ENCODE assay signal across 9 mouse cellular contexts in genomic region chr16:18211417-18212171, GRCm38 (mm10). TPM values are rescaled to one million over a fixed set of nuclear protein-coding genes. Genes with fewer than 3 reads are reported as not detected.
DNase-seq lines count a peak whose midpoint lies in the region; ATAC-seq and TF ChIP-seq lines count a peak whose summit lies in the region.
"Had no signal": no experiment of that assay in that cellular context is flagged by ENCODE, and none has a peak within 500 bp of the region (broad histone marks: within the 10 kb centered on the region; RNA-seq: fewer than 3 reads in every experiment).

No protein-coding gene starts in this region.

- peak; percentile 93 for TF ChIP-seq CTCF in bone marrow, adult 2 months (IDR thresholded peaks at IDR 0.05; ENCODE audit: control insufficient read depth, insufficient read depth, low read length)
- TF ChIP-seq CTCF in heart, postnatal 0 days (IDR thresholded peaks at IDR 0.05; ENCODE audit: low read depth): peak; percentile 99
- peak; percentile 97 for TF ChIP-seq CTCF in lung, adult 2 months (IDR thresholded peaks at IDR 0.05; ENCODE audit: insufficient read depth, low read length)

- no peaks in the 10 kb centered on the region for H3K27me3 ChIP-seq in embryonic facial prominence, embryonic 14.5 days (replicated peaks; ENCODE audit: control insufficient read depth, insufficient read depth, low read length)
- H3K27me3 ChIP-seq in heart, postnatal 0 days (ENCODE audit: control insufficient read depth, insufficient read depth, low read length): no peaks in the 10 kb centered on the region

- no peaks in the 10 kb centered on the region for H3K4me1 ChIP-seq in bone marrow, adult 2 months (ENCODE audit: control insufficient read depth, insufficient read depth, low read length)
- no peaks in the 10 kb centered on the region for H3K4me1 ChIP-seq in embryonic facial prominence, embryonic 14.5 days (ENCODE audit: control insufficient read depth, insufficient read depth, low read length)
- H3K4me1 ChIP-seq in heart, postnatal 0 days (ENCODE audit: control insufficient read depth, insufficient read depth): peaks cover 13% of the 10 kb centered on the region
- no peaks in the 10 kb centered on the region for H3K4me1 ChIP-seq in lung, adult 2 months (ENCODE audit: control insufficient read depth, insufficient read depth, low read length)

- H3K27ac ChIP-seq in bone marrow, adult 2 months (ENCODE audit: control insufficient read depth, insufficient read depth, low read depth, low read length, poor library complexity): no peak overlapping the region
- no peak overlapping the region for H3K27ac ChIP-seq in embryonic facial prominence, embryonic 14.5 days (replicated peaks; ENCODE audit: low read depth, low read length)
- H3K27ac ChIP-seq in heart, postnatal 0 days (ENCODE audit: low read depth): no peak overlapping the region

- DNase-seq in CD8-positive naive resting alpha-beta T cell, adult 2 months (ENCODE audit: low read depth in 2 of 2, low spot score in 2 of 2): peak; percentile 68 to 77
- peak; percentile 83 for DNase-seq in embryonic facial prominence, embryonic 14.5 days (ENCODE audit: low spot score)
- peak; percentile 71 for DNase-seq in heart, postnatal 0 days (ENCODE audit: low spot score)
- peak; percentile 95 for DNase-seq in layer of hippocampus, adult 11-12 months (ENCODE audit: low spot score)
- DNase-seq in lung, adult 2 months: peak; percentile 82
- DNase-seq in ovary, adult 18-20 months (ENCODE audit: low spot score): peak; percentile 58
- peak; percentile 57 to 60 for DNase-seq in thymus, adult 18-20 months

- H3K4me3 ChIP-seq in bone marrow, adult 2 months (replicated peaks; ENCODE audit: control insufficient read depth, low read depth, low read length): no peak overlapping the region
- no peak overlapping the region for H3K4me3 ChIP-seq in embryonic facial prominence, embryonic 14.5 days (ENCODE audit: low read depth, low read length)
- no peak overlapping the region for H3K4me3 ChIP-seq in heart, postnatal 0 days (ENCODE audit: low read depth, low read length)
- H3K4me3 ChIP-seq in lung, adult 2 months (replicated peaks; ENCODE audit: extremely low read depth, low read depth, low read length): no peak overlapping the region

- no peak for TF ChIP-seq POLR2A in bone marrow, adult 2 months (IDR thresholded peaks at IDR 0.05; ENCODE audit: borderline replicate concordance, control insufficient read depth, low read depth, low read length)
- no peak for TF ChIP-seq POLR2A in lung, adult 2 months (IDR thresholded peaks at IDR 0.05; ENCODE audit: borderline replicate concordance, extremely low read depth, low read depth, low read length)

- no peak for TF ChIP-seq EP300 in heart, postnatal 0 days (IDR thresholded peaks at IDR 0.05; ENCODE audit: low read depth)

- 0 out of 2 replicates have a peak, but pooled peaks have one; percentile 8 for ATAC-seq in embryonic facial prominence, embryonic 14.5 days (ENCODE audit: low read depth)
- 0 out of 2 replicates have a peak, but pooled peaks have one; percentile 18 for ATAC-seq in heart, postnatal 0 days (ENCODE audit: insufficient read depth, low read depth)

- WGBS in bone marrow, adult 2 months: 36% methylated on average over 10 of the region's 10 CpGs
- 49% methylated on average over 10 of the region's 10 CpGs for WGBS in embryonic facial prominence, embryonic 14.5 days
- whole genome bisulfite sequencing in heart, postnatal 0 days: 43% methylated on average over 10 of the region's 10 CpGs
- 45% methylated on average over 10 of the region's 10 CpGs for WGBS in lung, adult 2 months

- H3K4me2 ChIP-seq in embryonic facial prominence, embryonic 14.5 days (ENCODE audit: low read depth, low read length): no peak overlapping the region
- H3K4me2 ChIP-seq in heart, postnatal 0 days (ENCODE audit: low read depth, low read length): no peak overlapping the region

- H3K9me3 ChIP-seq in embryonic facial prominence, embryonic 14.5 days (ENCODE audit: control insufficient read depth, low read length): no peaks in the 10 kb centered on the region
- H3K9me3 ChIP-seq in heart, postnatal 0 days (replicated peaks; ENCODE audit: control insufficient read depth, low read length): no peaks in the 10 kb centered on the region

- H3K36me3 ChIP-seq in embryonic facial prominence, embryonic 14.5 days (ENCODE audit: control insufficient read depth, insufficient read depth, low read length): no peaks in the 10 kb centered on the region
- no peaks in the 10 kb centered on the region for H3K36me3 ChIP-seq in heart, postnatal 0 days (replicated peaks; ENCODE audit: control insufficient read depth, insufficient read depth, low read length)

- H3K9ac ChIP-seq in embryonic facial prominence, embryonic 14.5 days (ENCODE audit: low read depth, low read length): no peak overlapping the region
- no peak overlapping the region for H3K9ac ChIP-seq in heart, postnatal 0 days (replicated peaks; ENCODE audit: low read depth, low read length)

RNA-seq across cellular contexts. Expression of gene Ccdc188, which starts 6.1 kb away (rescaled TPM):
- polyA plus RNA-seq in bone marrow, adult 2 months (2011; ENCODE audit: insufficient read depth, insufficient read length, low replicate concordance, missing spikeins): not detected in 2 replicates
- not detected in 2 replicates for polyA plus RNA-seq in embryonic facial prominence, embryonic 14.5 days (2014; fragmentation: Nextera tagmentation; extraction: Ambion mirVana)
- not detected in 2 replicates for total RNA-seq in heart, postnatal 0 days (2014; rRNA removed; ENCODE audit: low replicate concordance)
- polyA plus RNA-seq in heart, postnatal 0 days (2015; fragmentation: Nextera tagmentation; extraction: Ambion mirVana): not detected in 2 replicates
- not detected in 2 replicates for polyA plus RNA-seq in lung, adult 2 months (2012; rRNA removed)

RNA-seq across cellular contexts. Expression of gene Zdhhc8, which starts 23.3 kb away (rescaled TPM):
- polyA plus RNA-seq in bone marrow, adult 2 months (2011; ENCODE audit: insufficient read depth, insufficient read length, low replicate concordance, missing spikeins): 3.6 and 11.7 TPM in 2 replicates
- 23.6 and 25.4 TPM in 2 replicates for polyA plus RNA-seq in embryonic facial prominence, embryonic 14.5 days (2014; fragmentation: Nextera tagmentation; extraction: Ambion mirVana)
- total RNA-seq in heart, postnatal 0 days (2014; rRNA removed; ENCODE audit: low replicate concordance): 27.7 and 47.0 TPM in 2 replicates
- polyA plus RNA-seq in heart, postnatal 0 days (2015; fragmentation: Nextera tagmentation; extraction: Ambion mirVana): 15.4 and 16.4 TPM in 2 replicates
- 98.7 and 124 TPM in 2 replicates for polyA plus RNA-seq in lung, adult 2 months (2012; rRNA removed)

RNA-seq across cellular contexts. Expression of gene Trmt2a, which starts 36.9 kb away (rescaled TPM):
- polyA plus RNA-seq in bone marrow, adult 2 months (2011; ENCODE audit: insufficient read depth, insufficient read length, low replicate concordance, missing spikeins): 62.6 and 104 TPM in 2 replicates
- 79.1 and 83.5 TPM in 2 replicates for polyA plus RNA-seq in embryonic facial prominence, embryonic 14.5 days (2014; fragmentation: Nextera tagmentation; extraction: Ambion mirVana)
- total RNA-seq in heart, postnatal 0 days (2014; rRNA removed; ENCODE audit: low replicate concordance): 27.2 and 30.6 TPM in 2 replicates
- 31.6 and 33.9 TPM in 2 replicates for polyA plus RNA-seq in heart, postnatal 0 days (2015; fragmentation: Nextera tagmentation; extraction: Ambion mirVana)
- 41.9 and 55.2 TPM in 2 replicates for polyA plus RNA-seq in lung, adult 2 months (2012; rRNA removed)

RNA-seq across cellular contexts. Expression of gene Ranbp1, which starts 36.9 kb away (rescaled TPM):
- polyA plus RNA-seq in bone marrow, adult 2 months (2011; ENCODE audit: insufficient read depth, insufficient read length, low replicate concordance, missing spikeins): 90.1 and 125 TPM in 2 replicates
- 515 and 520 TPM in 2 replicates for polyA plus RNA-seq in embryonic facial prominence, embryonic 14.5 days (2014; fragmentation: Nextera tagmentation; extraction: Ambion mirVana)
- 51.3 and 65.1 TPM in 2 replicates for total RNA-seq in heart, postnatal 0 days (2014; rRNA removed; ENCODE audit: low replicate concordance)
- polyA plus RNA-seq in heart, postnatal 0 days (2015; fragmentation: Nextera tagmentation; extraction: Ambion mirVana): 210 and 213 TPM in 2 replicates
- polyA plus RNA-seq in lung, adult 2 months (2012; rRNA removed): 31.5 and 34.8 TPM in 2 replicates

RNA-seq across cellular contexts. Expression of gene Gm49776, which starts 46.5 kb away (rescaled TPM):
- not detected in 2 replicates for polyA plus RNA-seq in bone marrow, adult 2 months (2011; ENCODE audit: insufficient read depth, insufficient read length, low replicate concordance, missing spikeins)
- 1.2 and 6.5 TPM in 2 replicates for polyA plus RNA-seq in embryonic facial prominence, embryonic 14.5 days (2014; fragmentation: Nextera tagmentation; extraction: Ambion mirVana)
- not detected in 2 replicates for total RNA-seq in heart, postnatal 0 days (2014; rRNA removed; ENCODE audit: low replicate concordance)
- polyA plus RNA-seq in heart, postnatal 0 days (2015; fragmentation: Nextera tagmentation; extraction: Ambion mirVana): 0.82 TPM in 1 of 2 replicates, not detected in the other
- polyA plus RNA-seq in lung, adult 2 months (2012; rRNA removed): 0.34 TPM in 1 of 2 replicates, not detected in the other
- polyA plus RNA-seq: gonadal fat pad, adult 2 months had no signal
